Mouse (Mus musculus) c-Kit-positive CD71-positive TER-119-negative erythroid progenitor cells, embryonic 14.5 days (primary cell): ENCODE measurements around the gene Bsn.
"Not testable (repeated sequence)": the region's sequence is repeated elsewhere in the genome, so short reads cannot be mapped to it uniquely, and the experiment has no call there.

Experiments used
- DNase-seq: peaks from one replicate; pipeline ENCODE4 v3.0.0-alpha.2; 2013; ENCODE audit warnings: low read depth

Bsn gene

GRCm38 (mm10) chr9:108149817-108150216 is 40.4 kb downstream of the Bsn start:
- no peak for DNase-seq

DNA sequence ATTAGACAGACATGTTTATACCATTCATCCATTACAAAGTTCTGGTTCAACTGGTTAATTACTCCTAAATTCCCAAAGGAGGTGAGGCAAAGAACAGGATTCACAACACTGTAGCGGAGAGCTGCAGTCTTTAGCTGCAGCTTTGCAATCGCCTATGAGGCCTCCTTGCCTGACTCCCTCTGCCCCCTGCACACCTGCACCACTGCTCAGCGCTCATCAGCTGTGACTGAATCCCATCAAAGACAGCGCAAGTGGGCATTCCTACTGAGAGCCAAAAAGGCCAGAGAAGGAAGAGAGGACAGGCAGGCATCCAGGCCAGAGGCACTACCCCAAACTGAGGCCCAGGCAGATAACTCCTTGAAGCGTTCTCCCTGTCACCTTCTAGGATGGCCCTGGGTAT is 42.6 kb downstream of the Bsn start:
- DNase-seq: no peak

- DNase-seq: no peak
Observed at GRCm38 (mm10) chr9:108146451-108146850, 43.7 kb downstream of the Bsn start.

DNA sequence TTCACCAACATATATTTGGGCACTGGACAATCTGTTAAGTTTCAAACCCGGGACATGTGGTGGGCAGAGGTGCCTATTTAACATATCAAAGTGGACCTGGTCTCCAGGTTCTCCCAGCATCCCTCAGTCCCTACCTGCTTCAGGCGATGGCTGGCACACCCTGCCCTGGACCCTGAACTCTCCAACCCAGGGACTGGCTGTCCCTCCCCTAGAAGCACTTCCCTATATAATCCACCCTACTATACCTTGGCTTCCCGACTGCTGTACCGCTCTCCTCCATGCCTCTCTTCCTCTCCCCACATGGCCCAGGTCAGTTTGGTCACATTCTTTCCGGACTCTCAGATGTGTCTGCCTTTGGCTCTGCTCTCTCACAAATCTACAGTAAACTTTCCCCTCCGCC is 44.4 kb downstream of the Bsn start:
- no peak for DNase-seq

- DNase-seq: no peak
Observed at GRCm38 (mm10) chr9:108144371-108145270, 45.6 kb downstream of the Bsn start.

DNA sequence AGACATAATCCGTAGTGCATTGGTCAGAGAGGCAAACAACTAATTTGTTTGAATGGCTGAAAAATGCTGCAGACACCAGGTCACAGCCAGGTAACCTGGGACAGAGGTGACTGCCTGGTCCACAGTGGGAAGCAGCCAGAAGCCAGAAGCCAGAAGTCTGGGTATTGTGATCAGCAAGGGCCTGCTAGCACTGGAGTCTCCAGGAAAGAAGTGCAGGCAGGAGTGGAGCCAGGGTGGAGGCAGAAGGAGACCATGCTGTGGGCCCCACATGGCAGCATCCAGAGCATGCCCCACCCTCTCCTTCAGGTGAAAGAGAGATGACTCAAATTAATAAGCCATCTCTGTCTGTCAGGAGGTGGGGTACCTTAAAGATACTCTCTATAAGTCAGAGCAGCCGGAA is 46.7 kb downstream of the Bsn start:
- DNase-seq: no peak

DNA sequence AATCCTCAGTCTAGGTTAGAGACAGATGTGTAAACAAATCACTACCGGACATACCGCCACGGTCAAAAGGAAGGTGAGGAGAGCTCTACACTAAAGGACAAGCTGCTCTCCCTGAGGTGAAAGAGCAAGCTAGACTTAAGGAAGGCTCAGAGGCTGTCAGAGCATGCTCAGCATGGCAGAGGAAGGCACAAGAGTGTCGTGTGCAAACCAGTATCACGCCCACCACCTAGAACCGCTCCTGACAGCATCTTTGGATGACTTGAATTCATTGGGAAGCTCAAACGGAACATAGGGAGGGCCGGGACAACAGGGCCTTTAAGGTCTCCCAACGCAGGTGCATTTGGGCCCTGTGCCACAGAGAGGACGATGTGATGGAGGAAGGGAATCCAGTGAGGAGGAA is 48.8 kb downstream of the Bsn start:
- no peak for DNase-seq

DNA sequence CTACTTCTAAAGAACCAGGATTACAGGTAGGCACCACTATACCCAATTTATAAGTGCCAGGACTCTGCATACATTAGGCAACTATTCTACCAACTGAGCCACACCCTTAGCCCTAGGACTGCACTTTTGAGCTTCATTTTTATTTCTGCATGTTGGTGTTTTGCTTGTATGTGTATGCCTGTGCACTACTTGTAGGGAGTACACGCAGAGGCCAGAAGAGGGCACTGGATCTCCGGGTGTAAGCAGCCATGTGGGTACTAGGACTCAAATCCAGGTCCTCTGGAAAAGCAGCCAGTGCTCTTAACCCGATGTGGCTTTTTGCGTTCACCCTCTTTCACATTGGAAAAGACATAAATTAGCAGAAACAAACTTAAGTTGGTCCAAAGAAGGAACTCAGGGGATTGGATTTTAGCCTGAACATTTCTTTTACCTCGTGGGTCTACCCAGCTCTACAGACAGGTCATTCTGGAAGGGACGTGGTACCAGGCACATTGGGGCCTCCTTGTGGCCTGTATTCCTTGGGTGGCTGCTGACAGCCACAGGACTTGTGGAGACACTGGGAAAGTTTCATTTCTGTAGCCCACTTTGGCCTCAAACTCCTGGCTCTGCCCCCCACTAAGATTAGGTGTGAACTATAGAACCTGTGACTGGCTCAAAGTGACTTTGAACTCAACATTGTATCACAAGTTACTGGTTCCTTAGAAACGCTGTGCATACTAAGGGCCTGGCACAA is 50.1 kb downstream of the Bsn start:
- DNase-seq: no peak

DNA sequence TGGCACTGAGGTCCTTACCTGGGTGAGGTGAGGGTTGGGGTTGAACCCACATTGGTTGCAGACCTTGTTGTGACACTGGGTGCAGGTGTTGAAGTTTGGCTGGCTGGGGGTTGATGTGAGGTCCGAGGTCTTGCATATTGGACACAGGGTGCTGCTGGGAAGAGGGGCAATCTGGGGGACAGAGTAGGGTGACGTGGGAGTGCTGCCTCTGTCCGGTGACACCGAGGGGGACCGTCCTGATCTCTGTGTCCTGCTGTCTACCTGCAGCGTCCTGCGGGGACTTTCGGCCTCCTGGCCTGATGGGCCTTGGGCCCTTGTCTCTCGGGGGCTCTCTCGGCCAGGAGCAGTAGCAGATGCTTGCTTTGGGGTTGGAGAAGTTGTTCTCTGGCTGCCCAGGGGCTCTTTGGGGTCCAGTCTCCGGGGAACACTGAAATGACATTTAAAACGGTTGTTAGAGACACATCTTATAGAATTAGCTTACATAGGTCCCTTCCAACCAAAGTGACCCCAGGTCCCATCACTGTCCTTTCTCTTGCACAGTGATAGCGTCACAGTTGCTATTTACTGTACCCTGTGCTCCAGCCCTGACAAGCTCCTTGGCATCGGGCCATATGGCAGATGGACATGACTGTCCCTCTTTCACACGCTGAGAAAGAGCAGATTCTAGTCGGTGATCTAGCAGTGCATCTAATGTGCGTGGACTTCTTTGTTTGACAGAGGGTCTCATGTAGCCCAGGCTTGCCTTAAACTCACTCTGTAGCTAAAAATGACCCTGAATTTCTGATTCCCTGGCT is 50.8 kb downstream of the Bsn start:
- DNase-seq: no peak

DNA sequence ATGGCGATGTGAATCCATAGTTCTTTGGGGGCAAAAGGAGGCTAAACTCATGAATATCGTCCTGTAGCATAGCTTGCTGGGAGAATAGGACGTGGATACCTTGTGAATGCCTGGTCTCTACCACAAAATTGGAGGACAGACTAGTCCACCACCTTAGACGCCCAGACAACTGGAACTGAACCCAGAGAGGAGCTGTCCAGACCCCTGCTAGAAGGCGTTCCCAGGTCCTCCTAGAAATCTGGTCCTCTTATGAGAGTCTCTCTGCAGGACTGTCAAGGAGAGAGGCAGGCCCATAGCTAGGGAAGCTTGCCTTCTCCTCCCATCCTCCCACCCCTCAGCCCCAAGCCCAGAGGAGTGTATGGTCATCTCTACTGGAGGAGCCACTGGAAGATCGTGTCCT is 52.1 kb downstream of the Bsn start:
- no peak for DNase-seq

DNA sequence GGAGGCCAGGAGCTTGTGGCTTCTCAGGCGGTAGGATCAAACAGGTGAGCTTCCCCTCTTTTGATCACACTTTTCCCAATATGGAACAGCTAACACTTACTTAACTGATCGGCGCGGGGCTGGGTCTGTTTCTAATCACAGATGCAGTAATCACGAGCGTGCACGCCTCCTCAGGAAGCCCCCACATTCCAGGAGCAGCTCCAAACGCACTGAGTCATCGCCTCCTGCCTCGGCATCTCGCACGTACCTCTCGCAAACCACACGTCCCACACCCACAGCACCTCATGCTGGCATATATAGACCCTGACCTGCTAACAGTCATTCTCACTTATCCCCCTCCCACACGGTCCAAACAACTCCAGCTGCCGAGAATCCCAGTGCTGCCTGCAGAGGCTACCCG is 52.7 kb downstream of the Bsn start:
- DNase-seq: no peak

DNA sequence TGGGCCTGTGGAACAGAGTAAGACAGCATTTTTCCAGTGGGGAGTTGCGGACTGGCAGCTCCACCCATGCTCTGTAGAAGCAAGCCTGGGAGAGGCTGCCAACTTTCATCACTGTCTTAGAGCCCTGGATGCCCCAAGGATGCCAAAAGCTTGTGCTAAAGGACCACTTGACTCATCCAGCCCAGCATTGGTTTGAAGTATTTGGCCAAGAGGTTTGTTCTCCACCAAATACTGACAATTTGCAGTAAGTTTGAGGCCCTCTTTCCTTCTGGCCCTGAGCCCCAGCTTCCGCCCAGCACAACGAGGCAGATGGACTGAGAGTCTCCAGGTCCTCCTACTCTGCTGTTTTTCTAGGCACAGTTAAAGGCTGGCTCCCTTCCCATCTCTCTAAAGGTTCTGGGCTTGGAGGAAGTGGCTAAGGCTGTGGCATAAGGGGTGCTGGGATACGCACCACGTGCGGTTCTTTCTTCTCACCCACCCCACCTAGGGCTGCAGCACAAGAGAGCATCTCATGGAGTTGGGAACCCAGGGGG is 53.2 kb downstream of the Bsn start:
- DNase-seq: no peak

DNA sequence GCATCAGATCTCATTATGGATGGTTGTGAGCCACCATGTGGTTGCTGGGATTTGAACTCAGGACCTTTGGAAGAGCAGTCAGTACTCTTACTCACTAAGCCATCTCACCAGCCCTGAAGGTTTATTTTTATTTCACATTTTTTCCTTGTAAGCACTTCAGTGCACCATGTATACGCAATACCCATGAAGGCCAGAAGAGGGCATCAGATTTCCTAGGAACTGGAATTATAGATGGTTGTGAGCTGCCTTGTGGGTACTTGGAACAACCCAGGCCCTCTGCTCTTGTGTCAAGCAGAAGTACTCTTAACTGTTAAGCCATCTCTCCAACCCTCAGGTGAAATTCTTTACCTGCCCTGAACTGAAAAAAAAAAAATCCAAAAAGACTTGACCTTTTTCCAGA is 54.0 kb downstream of the Bsn start:
- peak; percentile 31 for DNase-seq

- DNase-seq: not testable (repeated sequence)
Observed at GRCm38 (mm10) chr9:108135679-108136078, 54.5 kb downstream of the Bsn start.

GRCm38 (mm10) chr9:108133478-108133877 is 56.7 kb downstream of the Bsn start:
- DNase-seq: no peak

GRCm38 (mm10) chr9:108132373-108132772 is 57.8 kb downstream of the Bsn start:
- no peak for DNase-seq

DNA sequence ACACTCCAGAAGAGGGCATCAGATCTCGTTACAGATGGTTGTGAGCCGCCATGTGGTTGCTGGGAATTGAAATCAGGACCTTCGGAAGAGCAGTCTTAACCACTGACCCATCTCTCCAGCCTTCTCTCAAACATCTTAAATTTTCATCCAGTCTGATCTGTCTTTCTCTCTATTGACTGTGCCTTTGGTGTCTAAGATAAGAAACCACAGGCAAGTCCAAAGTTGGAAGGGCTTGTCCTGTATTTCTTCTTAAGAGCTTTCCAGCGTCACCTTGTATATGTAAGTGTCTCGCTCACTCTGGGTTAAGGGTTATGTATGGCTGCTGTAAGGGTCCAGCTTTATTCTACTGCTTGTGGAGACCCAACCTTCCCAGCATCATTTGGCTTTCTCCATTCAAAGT is 58.7 kb downstream of the Bsn start:
- DNase-seq: no peak

DNA sequence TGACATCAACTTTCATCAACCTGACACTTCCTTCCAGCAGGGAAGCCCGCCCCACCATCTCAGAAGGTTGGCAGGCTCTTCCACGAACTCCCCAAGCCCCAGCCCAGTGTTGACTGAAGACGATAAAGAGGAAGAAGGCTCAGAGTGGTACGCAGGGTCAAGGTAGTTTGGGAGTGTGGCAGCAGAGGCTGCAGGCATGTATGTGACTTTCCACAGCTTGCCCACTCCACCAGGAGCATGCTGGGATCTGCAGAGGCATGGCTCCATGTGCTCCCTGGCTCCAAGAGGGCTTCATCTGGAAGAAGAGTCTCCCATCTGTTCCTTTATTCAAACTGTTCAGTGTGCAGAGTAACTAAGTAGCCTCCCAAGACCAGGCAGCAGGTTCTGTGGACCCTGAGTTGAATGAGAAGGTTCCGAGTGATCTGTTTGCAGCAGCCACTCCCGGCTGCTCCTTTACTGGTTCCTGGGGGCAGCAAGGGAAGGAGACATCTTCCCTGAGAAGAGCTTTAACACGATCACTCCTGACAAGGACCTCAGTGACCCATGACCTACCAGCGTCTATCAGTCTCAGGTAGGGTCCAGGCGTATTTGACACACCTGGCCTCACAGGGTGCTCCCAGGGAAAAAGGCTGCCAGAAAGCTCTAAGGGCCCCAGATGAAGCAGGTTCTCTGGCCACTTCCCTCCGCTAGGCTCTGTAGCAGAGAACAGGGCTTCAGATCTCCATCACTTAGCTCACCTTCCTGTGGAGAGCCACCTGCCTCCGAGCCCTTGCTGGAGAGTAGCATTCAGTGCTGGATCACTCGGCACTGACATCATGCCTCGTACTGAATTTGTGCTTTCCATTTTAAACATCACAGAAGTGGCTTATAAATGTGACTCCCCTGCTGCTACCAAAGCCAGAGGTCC is 60.9 kb downstream of the Bsn start:
- DNase-seq: no peak

DNA sequence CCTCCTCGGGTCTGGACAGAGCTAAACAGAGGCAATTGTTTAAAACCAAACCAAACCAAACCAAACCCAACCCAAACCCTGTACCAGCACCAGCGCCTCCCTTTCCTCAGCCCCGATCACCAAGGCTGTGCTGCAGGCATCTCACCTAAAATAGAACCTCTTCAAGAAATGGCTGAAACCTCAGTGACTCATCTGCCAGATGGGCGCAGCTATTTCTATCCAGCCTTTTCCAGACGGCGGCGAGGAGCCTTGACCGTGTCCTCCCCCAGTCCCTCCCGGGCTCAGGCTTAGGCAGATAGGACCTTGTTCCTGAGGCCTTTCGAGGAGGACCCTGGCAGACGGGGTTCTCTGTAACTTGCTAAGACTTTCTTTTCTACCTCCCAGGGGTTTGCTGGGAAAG is 61.9 kb downstream of the Bsn start:
- DNase-seq: no peak

GRCm38 (mm10) chr9:108126436-108127180 is 63.6 kb downstream of the Bsn start:
- DNase-seq: no peak

DNA sequence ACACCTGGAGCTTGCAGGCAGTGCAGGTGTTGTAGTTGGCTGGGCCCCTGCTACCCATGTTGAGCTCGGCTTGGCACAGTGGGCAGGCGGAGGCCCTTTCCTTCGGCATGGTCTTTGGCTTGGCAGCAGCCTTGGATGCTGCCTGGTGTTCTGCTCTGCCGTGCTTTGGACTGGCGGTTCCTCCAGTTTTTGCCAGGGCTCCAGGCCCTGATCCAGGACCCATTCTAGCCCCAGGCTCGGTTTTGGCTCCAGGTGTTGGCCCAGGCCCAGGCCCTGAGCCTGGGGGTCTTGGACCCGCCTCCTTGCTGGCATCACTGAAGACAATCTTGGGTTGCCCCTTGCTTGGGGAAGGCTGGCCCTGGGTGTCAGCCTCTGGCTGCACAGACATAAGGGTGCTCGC is 64.5 kb downstream of the Bsn start:
- DNase-seq: no peak
